Mouse (Mus musculus) MEL (cell line): ENCODE measurements around the gene Krt33b. TPM values are rescaled to one million over a fixed set of nuclear protein-coding genes. Genes with fewer than 3 reads are reported as not detected.

Experiments
- DNase-seq: peaks from one replicate; pipeline ENCODE4 v3.0.0; 2011; ENCODE audit warnings: low read depth, low spot score
- H3K27ac ChIP-seq: 2 replicates; pipeline ENCODE4 v1.5.1; 2012; ENCODE audit warnings: low read depth, mild to moderate bottlenecking, control low read depth, low read length, moderate library complexity; ENCODE audit not compliant: control insufficient read depth
- H3K27me3 ChIP-seq, 2 experiments: fragments of 150-350 bp in 1 of 2; sonication (generic) in 1 of 2; 2 replicates each; pipeline ENCODE4 v1.6.1; 2012; ENCODE audit warnings: low read length in 2 of 2, mild to moderate bottlenecking in 2 of 2, improper control_type of control experiment in 1 of 2, moderate library complexity in 1 of 2; ENCODE audit not compliant: insufficient read depth in 2 of 2, control insufficient read depth in 1 of 2
- H3K36me3 ChIP-seq, 2 experiments: 2 replicates each; pipeline ENCODE4 v1.6.1; 2012 to 2014; ENCODE audit warnings: low read length in 2 of 2, improper control_type of control experiment in 1 of 2, inconsistent platforms in 1 of 2, mild to moderate bottlenecking in 1 of 2; ENCODE audit not compliant: insufficient read depth in 2 of 2, control insufficient read depth in 1 of 2
- H3K4me1 ChIP-seq, 2 experiments: fragments of 150-350 bp in 1 of 2; sonication (generic) in 1 of 2; 2 replicates each; pipeline ENCODE4 v1.6.1; 2012; ENCODE audit warnings: low read length in 2 of 2, improper control_type of control experiment in 1 of 2, mild to moderate bottlenecking in 1 of 2; ENCODE audit not compliant: insufficient read depth in 2 of 2, control insufficient read depth in 1 of 2
- H3K4me3 ChIP-seq, 2 experiments: fragments of 150-350 bp in 1 of 2; sonication (generic) in 1 of 2; 2 replicates each; pipeline ENCODE4 v1.5.1; 2012; ENCODE audit warnings: low read depth in 2 of 2, low read length in 2 of 2, mild to moderate bottlenecking in 2 of 2, moderate library complexity in 2 of 2, control low read depth in 1 of 2, improper control_type of control experiment in 1 of 2; ENCODE audit not compliant: control insufficient read depth in 1 of 2, insufficient read depth in 1 of 2
- H3K79me2 ChIP-seq: 2 replicates; pipeline ENCODE4 v1.6.1; 2012; ENCODE audit warnings: mild to moderate bottlenecking, low read length, moderate library complexity; ENCODE audit not compliant: control insufficient read depth, poor library complexity, insufficient read depth
- H3K9ac ChIP-seq: 2 replicates; pipeline ENCODE4 v1.6.1; 2012; ENCODE audit warnings: low read depth, mild to moderate bottlenecking, control low read depth, low read length, moderate library complexity; ENCODE audit not compliant: control insufficient read depth, poor library complexity, severe bottlenecking
- H3K9me3 ChIP-seq: fragments of 150-350 bp; sonication (generic); replicated peaks from 2 replicates; pipeline ENCODE4 v1.6.1; 2012; ENCODE audit warnings: mild to moderate bottlenecking, low read length, improper control_type of control experiment, moderate library complexity; ENCODE audit not compliant: insufficient read depth
- CHD1 ChIP-seq: IDR thresholded peaks from 2 replicates; pipeline ENCODE4 v1.6.1; 2012; ENCODE audit warnings: low read depth, mild to moderate bottlenecking, inconsistent platforms, low read length, improper control_type of control experiment
- CTCF ChIP-seq, 3 experiments: IDR thresholded peaks in 2 of 3; conservative IDR thresholded peaks in 1 of 3; 2 replicates each; pipeline ENCODE4 v1.5.1; 2011 to 2012; ENCODE audit warnings: low read length in 3 of 3, low read depth in 2 of 3, mild to moderate bottlenecking in 2 of 3, improper control_type of control experiment in 1 of 3, inconsistent platforms in 1 of 3, mixed read lengths in 1 of 3, moderate library complexity in 1 of 3; ENCODE audit not compliant: control insufficient read depth in 1 of 3, insufficient read depth in 1 of 3, poor library complexity in 1 of 3, severe bottlenecking in 1 of 3
- ELF1 ChIP-seq: IDR thresholded peaks from 2 replicates; pipeline ENCODE4 v1.6.1; 2014; ENCODE audit warnings: low read depth, mild to moderate bottlenecking, inconsistent platforms, low read length, improper control_type of control experiment, moderate library complexity
- EP300 ChIP-seq, 2 experiments: IDR thresholded peaks; 2 replicates each; pipeline ENCODE4 v1.6.1; 2011; ENCODE audit warnings: improper control_type of control experiment in 2 of 2, low read length in 2 of 2, low read depth in 1 of 2, mild to moderate bottlenecking in 1 of 2
- ETS1 ChIP-seq: IDR thresholded peaks from 2 replicates; pipeline ENCODE4 v1.6.1; 2012; ENCODE audit warnings: low read depth, mild to moderate bottlenecking, inconsistent platforms, low read length, improper control_type of control experiment, moderate library complexity
- HCFC1 ChIP-seq: IDR thresholded peaks from 2 replicates; pipeline ENCODE4 v1.6.1; 2012; ENCODE audit warnings: low read depth, mild to moderate bottlenecking, inconsistent platforms, low read length, improper control_type of control experiment, moderate library complexity
- JUND ChIP-seq: IDR thresholded peaks from 2 replicates; pipeline ENCODE4 v1.6.1; 2011; ENCODE audit warnings: low read depth, mild to moderate bottlenecking, improper control_type of control experiment, low read length
- KAT2A ChIP-seq: conservative IDR thresholded peaks from 2 replicates; pipeline ENCODE4 v1.6.1; 2012; ENCODE audit warnings: low read depth, low read length, improper control_type of control experiment, inconsistent platforms
- MAFK ChIP-seq: IDR thresholded peaks from 2 replicates; pipeline ENCODE4 v1.6.1; 2011; ENCODE audit warnings: low read depth, mild to moderate bottlenecking, low read length, improper control_type of control experiment, borderline replicate concordance
- MYB ChIP-seq: IDR thresholded peaks from 2 replicates; pipeline ENCODE4 v1.6.1; 2011; ENCODE audit warnings: mild to moderate bottlenecking, low read depth, low read length, improper control_type of control experiment
- MYC ChIP-seq: IDR thresholded peaks from 2 replicates; pipeline ENCODE4 v1.6.1; 2011; ENCODE audit warnings: low read depth, mild to moderate bottlenecking, low read length, improper control_type of control experiment, moderate library complexity
- NELFE ChIP-seq: IDR thresholded peaks from 2 replicates; pipeline ENCODE4 v1.6.1; 2011; ENCODE audit warnings: low read depth, low read length, improper control_type of control experiment
- POLR2A ChIP-seq, 2 experiments: IDR thresholded peaks; 2 replicates each; pipeline ENCODE4 v1.6.1; 2011 to 2012; ENCODE audit warnings: low read length in 2 of 2, mild to moderate bottlenecking in 2 of 2, control low read depth in 1 of 2, improper control_type of control experiment in 1 of 2, low read depth in 1 of 2, moderate library complexity in 1 of 2; ENCODE audit not compliant: control insufficient read depth in 1 of 2, insufficient read depth in 1 of 2, poor library complexity in 1 of 2
- POLR2AphosphoS2 ChIP-seq: IDR thresholded peaks from 2 replicates; pipeline ENCODE4 v1.6.1; 2011; ENCODE audit warnings: low read length, improper control_type of control experiment
- SIN3A ChIP-seq: IDR thresholded peaks from 2 replicates; pipeline ENCODE4 v1.6.1; 2012; ENCODE audit warnings: low read length, improper control_type of control experiment, inconsistent platforms
- TCF12 ChIP-seq: IDR thresholded peaks from 2 replicates; pipeline ENCODE4 v1.6.1; 2014; ENCODE audit warnings: low read depth, mild to moderate bottlenecking, inconsistent platforms, low read length, improper control_type of control experiment, moderate library complexity
- UBTF ChIP-seq: IDR thresholded peaks from 2 replicates; pipeline ENCODE4 v1.6.1; 2012; ENCODE audit warnings: low read depth, mild to moderate bottlenecking, inconsistent platforms, low read length, improper control_type of control experiment, moderate library complexity, borderline replicate concordance; ENCODE audit not compliant: insufficient read depth
- USF2 ChIP-seq, 2 experiments: IDR thresholded peaks; 2 replicates each; pipeline ENCODE4 v1.6.1; 2011 to 2012; ENCODE audit warnings: improper control_type of control experiment in 2 of 2, low read length in 2 of 2, borderline replicate concordance in 1 of 2, inconsistent platforms in 1 of 2, low read depth in 1 of 2, mild to moderate bottlenecking in 1 of 2; ENCODE audit not compliant: insufficient read depth in 1 of 2
- ZNF384 ChIP-seq: IDR thresholded peaks from 2 replicates; pipeline ENCODE4 v1.6.1; 2012; ENCODE audit warnings: low read depth, mild to moderate bottlenecking, inconsistent platforms, low read length, improper control_type of control experiment
- polyA plus RNA-seq, 2 experiments: library from polyadenylated mRNA; stranded (reverse) in 1 of 2; unstranded in 1 of 2; fragments of >175 nt in 1 of 2; fragments of >200 nt in 1 of 2; gene quantifications; 2 replicates each; pipeline versions ENCODE4 v1.2.1 to v1.2.4; 2012; ENCODE audit warnings: low replicate concordance in 2 of 2, low read depth in 1 of 2; ENCODE audit not compliant: insufficient read length in 2 of 2, insufficient read depth in 1 of 2, missing spikeins in 1 of 2
- total RNA-seq: library from RNA; depleted of rRNA; stranded (reverse); fragments of 300-350 nt; gene quantifications from 2 replicates; pipeline ENCODE4 v1.2.3, GENCODE M21; 2012

The Krt33b gene
- total and polyA plus RNA-seq, 3 experiments, result not detected

DNA sequence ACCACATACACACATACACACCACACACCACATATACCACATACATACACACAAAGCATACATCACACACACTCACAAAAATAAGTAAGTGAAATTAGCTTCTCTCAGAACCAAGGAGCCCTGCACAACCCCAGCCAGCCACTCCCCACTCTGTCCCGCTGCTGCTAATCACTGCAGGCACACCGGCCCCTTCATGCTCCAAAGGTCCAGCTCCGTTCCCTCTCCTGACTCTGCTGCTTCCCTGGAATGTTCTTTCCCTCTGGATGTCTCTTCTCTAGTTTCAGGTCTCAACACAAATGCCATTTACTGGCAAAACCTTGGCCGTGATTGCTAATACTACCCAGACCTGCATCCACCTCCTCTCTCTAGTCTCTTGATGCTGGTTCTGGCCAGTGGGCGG, 19.0 kb downstream of the Krt33b start:
- H3K27me3 ChIP-seq, result no peaks in the 10 kb centered on the region
- H3K4me1 ChIP-seq, result no peaks in the 10 kb centered on the region
- no peaks in the 10 kb centered on the region for H3K36me3 ChIP-seq
- H3K4me3 ChIP-seq, result no peak overlapping the region
- H3K9me3 ChIP-seq, result no peaks in the 10 kb centered on the region
- TF ChIP-seq CTCF (IDR thresholded peaks at IDR 0.05 in 2 of 3, conservative IDR thresholded peaks at IDR 0.05 in 1 of 3; ENCODE audit: control insufficient read depth in 1 of 3, insufficient read depth in 1 of 3, low read depth in 2 of 3, low read length in 3 of 3, poor library complexity in 1 of 3, severe bottlenecking in 1 of 3) (no peak), SIN3A (no peak), HCFC1 (no peak), USF2 (IDR thresholded peaks at IDR 0.05; ENCODE audit: borderline replicate concordance in 1 of 2, insufficient read depth in 1 of 2, low read depth in 1 of 2, low read length in 2 of 2) (no peak), MYC (no peak), ETS1 (no peak), ELF1 (no peak), CHD1 (no peak), TCF12 (no peak)
- H3K79me2 ChIP-seq, result no peaks in the 10 kb centered on the region
- no peak overlapping the region for H3K9ac ChIP-seq
- no peak overlapping the region for H3K27ac ChIP-seq
- no peak for DNase-seq

DNA sequence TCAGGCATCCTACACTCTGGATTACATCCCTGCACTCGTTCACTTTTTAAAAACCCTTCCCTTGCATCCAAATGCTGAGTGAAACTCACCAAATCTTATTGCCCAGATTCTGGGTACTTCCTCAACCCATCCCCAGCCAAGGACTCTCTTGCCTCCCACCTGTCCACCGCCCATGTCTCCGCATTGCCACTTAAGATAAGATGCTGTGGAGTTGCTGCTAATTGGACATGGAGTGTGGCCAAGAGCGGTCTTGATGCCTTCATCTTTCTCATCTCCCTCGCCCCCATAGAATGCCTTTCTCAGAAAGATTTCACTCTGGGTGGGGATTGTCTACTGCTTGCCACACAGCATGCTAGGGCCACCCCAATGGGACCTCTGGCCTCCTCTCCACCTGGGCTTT, 21.3 kb downstream of the Krt33b start:
- TF ChIP-seq USF2 (IDR thresholded peaks at IDR 0.05; ENCODE audit: borderline replicate concordance in 1 of 2, insufficient read depth in 1 of 2, low read depth in 1 of 2, low read length in 2 of 2) (no peak), ELF1 (no peak), ETS1 (no peak), ZNF384 (no peak), UBTF (no peak), SIN3A (no peak), MAFK (no peak), POLR2A (IDR thresholded peaks at IDR 0.05; ENCODE audit: control insufficient read depth in 1 of 2, insufficient read depth in 1 of 2, low read depth in 1 of 2, low read length in 2 of 2, poor library complexity in 1 of 2) (no peak), EP300 (IDR thresholded peaks at IDR 0.05; ENCODE audit: low read depth in 1 of 2, low read length in 2 of 2) (no peak), NELFE (no peak), POLR2AphosphoS2 (no peak), MYB (no peak), JUND (no peak), KAT2A (no peak)
- no peak overlapping the region for H3K27ac ChIP-seq
- no peaks in the 10 kb centered on the region for H3K27me3 ChIP-seq
- no peak for DNase-seq
- H3K79me2 ChIP-seq, result no peaks in the 10 kb centered on the region
- H3K4me1 ChIP-seq, result no peaks in the 10 kb centered on the region
- H3K36me3 ChIP-seq, result no peaks in the 10 kb centered on the region
- no peak overlapping the region for H3K9ac ChIP-seq
- H3K4me3 ChIP-seq, result no peak overlapping the region
- H3K9me3 ChIP-seq, result no peaks in the 10 kb centered on the region
